Mouse (Mus musculus) stomach, embryonic 16.5 days (tissue): Measurements from ENCODE around the gene Fbxw8. TPM values are rescaled to one million over a fixed set of nuclear protein-coding genes. Genes with fewer than 3 reads are reported as not detected.
A peak's percentile ranks its signal among the peaks of the same experiment; 100 is the strongest.

Experiments
- ATAC-seq: fragments of 200-750 bp; cut with Nextera tagmentation; 2 replicates; pipeline ENCODE4 v1.8.0; 2017; ENCODE audit warnings: moderate number of reproducible peaks, moderate TSS enrichment; ENCODE audit not compliant: insufficient read depth, low FRiP score
- H3K27ac ChIP-seq: fragments of 300-500 bp; sonication (generic); 2 replicates; pipeline ENCODE4 v1.5.1; 2014; ENCODE audit warnings: low read length
- H3K27me3 ChIP-seq: fragments of 300-500 bp; sonication (generic); 2 replicates; pipeline ENCODE4 v1.6.1; 2014; ENCODE audit warnings: low read length, control low read depth, mixed read lengths; ENCODE audit not compliant: control insufficient read depth, insufficient read depth
- H3K36me3 ChIP-seq: fragments of 300-500 bp; sonication (generic); 2 replicates; pipeline ENCODE4 v1.6.1; 2014; ENCODE audit warnings: low read length; ENCODE audit not compliant: control insufficient read depth, insufficient read depth
- H3K4me1 ChIP-seq: fragments of 300-500 bp; sonication (generic); 2 replicates; pipeline ENCODE4 v1.6.1; 2014; ENCODE audit warnings: low read length, control low read depth, mixed read lengths; ENCODE audit not compliant: control insufficient read depth, insufficient read depth
- H3K4me2 ChIP-seq: fragments of 300-500 bp; sonication (generic); 2 replicates; pipeline ENCODE4 v1.6.1; 2014; ENCODE audit warnings: low read depth, low read length, mixed read lengths
- H3K4me3 ChIP-seq: fragments of 300-500 bp; sonication (generic); replicated peaks from 2 replicates; pipeline ENCODE4 v1.5.1; 2014; ENCODE audit warnings: mild to moderate bottlenecking, low read length
- H3K9ac ChIP-seq: fragments of 300-500 bp; sonication (generic); 2 replicates; pipeline ENCODE4 v1.6.1; 2014; ENCODE audit warnings: low read length
- H3K9me3 ChIP-seq: fragments of 300-500 bp; sonication (generic); replicated peaks from 2 replicates; pipeline ENCODE4 v1.6.1; 2016; ENCODE audit warnings: low read length, control low read depth; ENCODE audit not compliant: control insufficient read depth
- WGBS: fragments of 180-500 bp; shearing (Covaris S2); extraction: QIAGEN DNeasy Blood & Tissue Kit; methylation state at CpG from one replicate; pipeline ENCODE4 v1.1.7; 2014; 5-methylcytosine and 5-hydroxymethylcytosine counted together
- polyA plus RNA-seq: library from polyadenylated mRNA; unstranded; fragments of >200 nt; fragmentation: Nextera tagmentation; extraction: Ambion mirVana; gene quantifications from 2 replicates; pipeline ENCODE4 v1.2.1, GENCODE M21; 2015

The Fbxw8 gene
- 16.5 and 18.3 TPM in 2 replicates for polyA plus RNA-seq

GRCm38 (mm10) chr5:118154839-118155564 is at the start of gene Fbxw8:
Gene Fbxw8, minus strand, starts transcription at chr5:118155464.
- peak within 1 kb of the TSS; percentile 96 for H3K4me3 ChIP-seq
- no peaks in the 10 kb centered on the region for H3K9me3 ChIP-seq
- peak within 1 kb of the TSS; percentile 67 for H3K4me2 ChIP-seq
- H3K4me1 ChIP-seq: peaks cover 13% of the 10 kb centered on the region
- under 1% methylated on average over 67 of the region's 67 CpGs for WGBS
- peak within 1 kb of the TSS; percentile 97 for H3K9ac ChIP-seq
- peak within 1 kb of the TSS; percentile 57; the same call in 1 of the 2 replicates for H3K27ac ChIP-seq
- H3K36me3 ChIP-seq: no peaks in the 10 kb centered on the region; the same call in 1 of the 2 replicates
- H3K27me3 ChIP-seq: no peaks in the 10 kb centered on the region
- ATAC-seq: peak; percentile 84

GRCm38 (mm10) chr5:118204675-118205440 is 49.6 kb upstream of the Fbxw8 start:
- no peak for ATAC-seq
- WGBS: 52% methylated on average over 16 of the region's 16 CpGs
- no peaks in the 10 kb centered on the region for H3K4me1 ChIP-seq

GRCm38 (mm10) chr5:118199670-118200069 is 44.4 kb upstream of the Fbxw8 start:
- no peaks in the 10 kb centered on the region for H3K36me3 ChIP-seq
- 70% methylated on average over 5 of the region's 5 CpGs for WGBS
- no peaks in the 10 kb centered on the region for H3K27me3 ChIP-seq
- no peak overlapping the region for H3K4me2 ChIP-seq
- H3K4me3 ChIP-seq: no peak overlapping the region
- H3K9me3 ChIP-seq: no peaks in the 10 kb centered on the region
- no peak overlapping the region for H3K27ac ChIP-seq
- ATAC-seq: no peak
- no peaks in the 10 kb centered on the region for H3K4me1 ChIP-seq
- H3K9ac ChIP-seq: no peak overlapping the region

More at GRCm38 (mm10) chr5:118204675-118205440, 49.6 kb upstream of the Fbxw8 start:
- Histone ChIP-seq H3K27me3 (no peaks in the 10 kb centered on the region), H3K9ac (no peak overlapping the region), H3K36me3 (no peaks in the 10 kb centered on the region), H3K4me2 (no peak overlapping the region), H3K4me3 (no peak overlapping the region), H3K9me3 (no peaks in the 10 kb centered on the region), H3K27ac (no peak overlapping the region)

GRCm38 (mm10) chr5:118197421-118197820 is 42.2 kb upstream of the Fbxw8 start:
- Histone ChIP-seq H3K36me3 (no peaks in the 10 kb centered on the region), H3K27ac (no peak overlapping the region), H3K4me1 (no peaks in the 10 kb centered on the region), H3K27me3 (no peaks in the 10 kb centered on the region; the same call in 1 of the 2 replicates), H3K4me3 (no peak overlapping the region), H3K9me3 (no peaks in the 10 kb centered on the region), H3K4me2 (no peak overlapping the region), H3K9ac (no peak overlapping the region)
- WGBS: 74% methylated on average over 13 of the region's 13 CpGs
- no peak for ATAC-seq

- peaks cover 8% of the 10 kb centered on the region for H3K27me3 ChIP-seq
- H3K4me1 ChIP-seq: no peaks in the 10 kb centered on the region
- no peak overlapping the region for H3K4me2 ChIP-seq
- WGBS: 28% methylated on average over 18 of the region's 18 CpGs
- no peak overlapping the region for H3K27ac ChIP-seq
- no peaks in the 10 kb centered on the region for H3K36me3 ChIP-seq
- H3K9me3 ChIP-seq: no peaks in the 10 kb centered on the region
- H3K4me3 ChIP-seq: no peak overlapping the region
- H3K9ac ChIP-seq: no peak overlapping the region
- no peak for ATAC-seq
Measured at GRCm38 (mm10) chr5:118192221-118192620, 37.0 kb upstream of the Fbxw8 start.

- Histone ChIP-seq H3K4me2 (no peak overlapping the region), H3K27ac (no peak overlapping the region), H3K4me1 (no peaks in the 10 kb centered on the region), H3K4me3 (no peak overlapping the region), H3K27me3 (peaks cover 8% of the 10 kb centered on the region), H3K9me3 (no peaks in the 10 kb centered on the region), H3K36me3 (no peaks in the 10 kb centered on the region), H3K9ac (no peak overlapping the region)
- ATAC-seq: no peak
- 77% methylated on average over 9 of the region's 9 CpGs for WGBS
Measured at GRCm38 (mm10) chr5:118190491-118190890, 35.2 kb upstream of the Fbxw8 start.

- H3K36me3 ChIP-seq: no peaks in the 10 kb centered on the region
- H3K4me2 ChIP-seq: no peak overlapping the region
- H3K9me3 ChIP-seq: no peaks in the 10 kb centered on the region
- no peak overlapping the region for H3K4me3 ChIP-seq
- H3K4me1 ChIP-seq: no peaks in the 10 kb centered on the region
- 58% methylated on average over 6 of the region's 6 CpGs for WGBS
- H3K9ac ChIP-seq: no peak overlapping the region
- no peak overlapping the region for H3K27ac ChIP-seq
- H3K27me3 ChIP-seq: peaks cover 8% of the 10 kb centered on the region
- no peak for ATAC-seq
Measured at GRCm38 (mm10) chr5:118188356-118188755, 33.1 kb upstream of the Fbxw8 start.

- WGBS: 70% methylated on average over 9 of the region's 9 CpGs
- no peak overlapping the region for H3K9ac ChIP-seq
- H3K36me3 ChIP-seq: no peaks in the 10 kb centered on the region
- ATAC-seq: no peak
- no peaks in the 10 kb centered on the region for H3K9me3 ChIP-seq
- H3K4me2 ChIP-seq: no peak overlapping the region
- H3K27ac ChIP-seq: no peak overlapping the region
- no peak overlapping the region for H3K4me3 ChIP-seq
- no peaks in the 10 kb centered on the region for H3K4me1 ChIP-seq
- peaks cover 6% of the 10 kb centered on the region for H3K27me3 ChIP-seq
Measured at GRCm38 (mm10) chr5:118186903-118187633, 31.8 kb upstream of the Fbxw8 start.
